Mouse (Mus musculus): Measurements from ENCODE around the gene Aanat. TPM values are rescaled to one million over a fixed set of nuclear protein-coding genes. Genes with fewer than 3 reads are reported as not detected.
"Not testable (repeated sequence)": the region's sequence is repeated elsewhere in the genome, so short reads cannot be mapped to it uniquely, and the experiment has no call there.

The Aanat gene
- polyA plus RNA-seq, 1 experiment from 2014 or later, result not detected

DNA sequence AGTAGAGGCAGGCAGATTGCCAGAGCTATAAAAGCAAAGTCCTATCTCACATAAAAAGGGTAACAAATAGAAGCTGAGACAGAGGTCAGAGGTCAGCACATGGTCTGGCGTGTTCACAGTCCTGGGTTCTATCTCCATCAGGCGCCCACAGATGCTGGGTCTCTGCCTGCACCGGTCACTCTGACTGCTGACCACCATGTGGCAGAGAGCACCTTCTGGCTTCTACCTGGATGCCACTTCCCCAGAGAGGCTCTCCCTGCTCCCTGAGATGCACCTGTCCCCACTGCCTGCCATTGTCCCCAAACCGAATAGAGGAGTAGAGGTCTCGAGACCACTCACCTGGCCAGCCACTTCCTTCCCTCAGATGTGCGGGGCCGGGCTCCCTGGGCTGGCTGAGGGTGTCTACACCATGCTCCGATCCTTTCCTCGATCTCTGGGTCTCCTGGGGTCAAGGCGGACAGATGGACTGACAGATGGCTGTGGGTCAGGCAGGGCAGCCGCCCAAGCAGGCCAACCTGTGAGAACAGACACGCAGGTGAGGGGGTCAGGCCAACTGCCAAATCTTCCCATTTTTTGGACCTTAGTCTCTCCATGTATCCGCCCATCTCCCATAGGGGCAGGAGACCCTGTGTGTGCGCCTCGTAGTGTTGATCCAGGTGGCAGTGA, 23.9 kb downstream of the Aanat start:
- DNase-seq (ENCODE audit: low spot score), result no peak
- no peak overlapping the region for H3K9ac ChIP-seq (ENCODE audit: low read length)
- 78% methylated on average over 15 of the region's 15 CpGs for WGBS
- H3K4me2 ChIP-seq (ENCODE audit: low read depth), result no peak overlapping the region
- H3K27me3 ChIP-seq (ENCODE audit: control insufficient read depth, insufficient read depth, low read length), result no peaks in the 10 kb centered on the region
- H3K9me3 ChIP-seq (ENCODE audit: control insufficient read depth, low read length), result no peaks in the 10 kb centered on the region
- no peak for ATAC-seq (ENCODE audit: insufficient read depth, low FRiP score, low TSS enrichment)
- no peak overlapping the region for H3K27ac ChIP-seq (ENCODE audit: low read depth, low read length)
- H3K36me3 ChIP-seq (ENCODE audit: control insufficient read depth, insufficient read depth, low read length), result no peaks in the 10 kb centered on the region
- H3K4me3 ChIP-seq (ENCODE audit: low read depth, low read length), result no peak overlapping the region
- no peaks in the 10 kb centered on the region for H3K4me1 ChIP-seq (ENCODE audit: control insufficient read depth, insufficient read depth, low read length)

- DNase-seq (ENCODE audit: low spot score); ATAC-seq (ENCODE audit: insufficient read depth, low FRiP score, low TSS enrichment); H3K9ac ChIP-seq (ENCODE audit: low read length); H3K4me1 ChIP-seq (ENCODE audit: control insufficient read depth, insufficient read depth, low read length); H3K9me3 ChIP-seq (ENCODE audit: control insufficient read depth, low read length); H3K27ac ChIP-seq (ENCODE audit: low read depth, low read length); H3K36me3 ChIP-seq (ENCODE audit: control insufficient read depth, insufficient read depth, low read length); H3K27me3 ChIP-seq (ENCODE audit: control insufficient read depth, insufficient read depth, low read length); H3K4me2 ChIP-seq (ENCODE audit: low read depth); H3K4me3 ChIP-seq (ENCODE audit: low read depth, low read length): not testable (repeated sequence)
- WGBS, result 89% methylated on average over 8 of the region's 9 CpGs
Observed at GRCm38 (mm10) chr11:116611168-116611567, 24.9 kb downstream of the Aanat start.

GRCm38 (mm10) chr11:116611883-116612282, 25.7 kb downstream of the Aanat start:
- Histone ChIP-seq H3K4me2 (ENCODE audit: low read depth) (no peak overlapping the region), H3K27me3 (ENCODE audit: control insufficient read depth, insufficient read depth, low read length) (no peaks in the 10 kb centered on the region), H3K9ac (ENCODE audit: low read length) (no peak overlapping the region), H3K27ac (ENCODE audit: low read depth, low read length) (no peak overlapping the region), H3K36me3 (ENCODE audit: control insufficient read depth, insufficient read depth, low read length) (no peaks in the 10 kb centered on the region), H3K4me3 (ENCODE audit: low read depth, low read length) (no peak overlapping the region), H3K4me1 (ENCODE audit: control insufficient read depth, insufficient read depth, low read length) (no peaks in the 10 kb centered on the region), H3K9me3 (ENCODE audit: control insufficient read depth, low read length) (no peaks in the 10 kb centered on the region)
- WGBS, result 92% methylated on average over 9 of the region's 9 CpGs
- ATAC-seq (ENCODE audit: insufficient read depth, low FRiP score, low TSS enrichment), result no peak
- no peak for DNase-seq (ENCODE audit: low spot score)

- ATAC-seq (ENCODE audit: insufficient read depth, low FRiP score, low TSS enrichment) (no peak), DNase-seq (ENCODE audit: low spot score) (no peak)
- Histone ChIP-seq H3K4me3 (ENCODE audit: low read depth, low read length) (no peak overlapping the region), H3K4me1 (ENCODE audit: control insufficient read depth, insufficient read depth, low read length) (no peaks in the 10 kb centered on the region), H3K9me3 (ENCODE audit: control insufficient read depth, low read length) (no peaks in the 10 kb centered on the region), H3K27ac (ENCODE audit: low read depth, low read length) (no peak overlapping the region), H3K9ac (ENCODE audit: low read length) (no peak overlapping the region), H3K27me3 (ENCODE audit: control insufficient read depth, insufficient read depth, low read length) (no peaks in the 10 kb centered on the region), H3K36me3 (ENCODE audit: control insufficient read depth, insufficient read depth, low read length) (no peaks in the 10 kb centered on the region), H3K4me2 (ENCODE audit: low read depth) (no peak overlapping the region)
- WGBS, result 100% methylated on average over 1 of the region's 1 CpGs
Observed at GRCm38 (mm10) chr11:116612554-116612953, 26.3 kb downstream of the Aanat start.

GRCm38 (mm10) chr11:116613234-116613633, 27.0 kb downstream of the Aanat start:
- Histone ChIP-seq H3K4me1 (ENCODE audit: control insufficient read depth, insufficient read depth, low read length) (no peaks in the 10 kb centered on the region), H3K4me2 (ENCODE audit: low read depth) (no peak overlapping the region), H3K9ac (ENCODE audit: low read length) (no peak overlapping the region), H3K9me3 (ENCODE audit: control insufficient read depth, low read length) (no peaks in the 10 kb centered on the region), H3K36me3 (ENCODE audit: control insufficient read depth, insufficient read depth, low read length) (no peaks in the 10 kb centered on the region), H3K27me3 (ENCODE audit: control insufficient read depth, insufficient read depth, low read length) (no peaks in the 10 kb centered on the region), H3K27ac (ENCODE audit: low read depth, low read length) (no peak overlapping the region), H3K4me3 (ENCODE audit: low read depth, low read length) (no peak overlapping the region)
- 96% methylated on average over 6 of the region's 6 CpGs for WGBS
- no peak for DNase-seq (ENCODE audit: low spot score)
- no peak for ATAC-seq (ENCODE audit: insufficient read depth, low FRiP score, low TSS enrichment)

DNA sequence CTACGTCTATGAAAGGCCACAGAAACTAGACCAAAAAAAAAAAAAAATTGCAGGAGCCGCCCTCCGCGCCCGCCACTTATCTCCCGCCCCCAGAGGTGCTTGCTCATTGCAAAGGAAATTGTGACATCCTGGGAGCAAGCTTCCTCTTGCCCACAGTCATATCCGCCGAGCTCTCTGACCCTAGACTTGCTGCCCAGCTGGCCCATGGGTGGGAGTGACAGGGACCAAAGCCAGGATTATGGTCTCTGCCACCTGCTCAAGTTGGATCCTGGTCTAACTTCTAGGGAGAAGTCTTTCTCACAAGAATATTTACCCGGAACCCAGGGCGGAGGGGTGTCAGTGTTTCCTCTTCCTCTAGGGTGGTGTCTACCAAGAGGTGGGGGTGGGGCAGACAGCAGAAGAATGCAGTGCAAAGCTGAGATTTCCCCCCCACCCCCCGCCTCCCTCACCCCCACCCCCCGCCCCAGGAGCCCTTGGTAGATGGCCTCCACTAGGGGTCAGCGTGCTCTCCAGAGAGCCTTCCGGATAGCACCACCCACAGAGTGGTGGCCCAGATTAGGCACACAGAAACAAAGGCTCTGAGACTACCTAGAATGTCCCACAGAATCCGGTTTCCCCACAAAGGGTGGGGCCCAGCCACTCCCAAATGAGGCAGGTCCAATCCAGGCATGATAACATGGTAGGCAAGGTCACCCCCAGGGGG, 29.7 kb downstream of the Aanat start:
- no peaks in the 10 kb centered on the region for H3K27me3 ChIP-seq (ENCODE audit: control insufficient read depth, insufficient read depth, low read length)
- DNase-seq (ENCODE audit: low spot score) (no peak), ATAC-seq (ENCODE audit: insufficient read depth, low FRiP score, low TSS enrichment) (no peak)
- 58% methylated on average over 15 of the region's 15 CpGs for WGBS
- H3K27ac ChIP-seq (ENCODE audit: low read depth, low read length), result no peak overlapping the region
- H3K4me2 ChIP-seq (ENCODE audit: low read depth), result no peak overlapping the region
- H3K4me1 ChIP-seq (ENCODE audit: control insufficient read depth, insufficient read depth, low read length), result peaks cover 10% of the 10 kb centered on the region; the same call in 1 of the 2 replicates
- no peaks in the 10 kb centered on the region for H3K36me3 ChIP-seq (ENCODE audit: control insufficient read depth, insufficient read depth, low read length)
- H3K4me3 ChIP-seq (ENCODE audit: low read depth, low read length), result no peak overlapping the region
- H3K9ac ChIP-seq (ENCODE audit: low read length), result no peak overlapping the region
- H3K9me3 ChIP-seq (ENCODE audit: control insufficient read depth, low read length), result no peaks in the 10 kb centered on the region

DNA sequence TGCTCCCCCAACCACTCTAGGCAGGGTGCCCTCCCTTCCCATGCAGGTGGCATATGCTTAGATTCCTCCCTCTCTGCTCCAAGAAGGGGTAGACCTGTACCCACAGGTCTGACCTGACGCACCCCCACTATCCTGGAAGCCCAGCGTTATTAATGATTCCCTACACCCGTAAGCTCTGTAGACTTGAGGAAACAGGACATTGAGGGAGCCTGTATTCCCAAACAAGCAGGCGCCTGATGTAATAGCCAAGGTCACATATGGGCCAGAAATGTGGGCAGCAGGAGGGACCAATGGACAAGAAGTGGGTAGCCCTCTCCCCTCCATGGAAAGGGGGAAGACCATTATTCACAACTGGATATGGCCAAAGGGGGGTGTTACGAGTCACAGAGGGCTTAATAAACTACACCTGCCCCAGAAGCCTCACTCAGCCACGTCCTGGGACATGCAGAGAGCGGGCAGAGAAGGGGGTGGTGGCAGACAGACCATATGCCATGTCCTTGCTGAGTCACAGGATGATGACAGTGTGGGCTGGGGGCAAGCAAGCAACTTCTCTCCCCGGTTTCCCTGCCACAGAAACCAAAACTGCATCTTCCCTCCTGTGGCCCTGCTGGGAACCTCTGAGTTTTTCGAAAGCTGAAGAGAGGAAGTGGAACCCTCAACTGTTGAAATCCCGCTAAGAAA, 30.3 kb downstream of the Aanat start:
- Histone ChIP-seq H3K9me3 (ENCODE audit: control insufficient read depth, low read length) (no peaks in the 10 kb centered on the region), H3K27ac (ENCODE audit: low read depth, low read length) (no peak overlapping the region), H3K9ac (ENCODE audit: low read length) (no peak overlapping the region), H3K4me1 (ENCODE audit: control insufficient read depth, insufficient read depth, low read length) (peaks cover 15% of the 10 kb centered on the region; the same call in 1 of the 2 replicates), H3K27me3 (ENCODE audit: control insufficient read depth, insufficient read depth, low read length) (no peaks in the 10 kb centered on the region), H3K36me3 (ENCODE audit: control insufficient read depth, insufficient read depth, low read length) (no peaks in the 10 kb centered on the region), H3K4me3 (ENCODE audit: low read depth, low read length) (no peak overlapping the region), H3K4me2 (ENCODE audit: low read depth) (no peak overlapping the region)
- ATAC-seq (ENCODE audit: insufficient read depth, low FRiP score, low TSS enrichment), result no peak
- 80% methylated on average over 10 of the region's 10 CpGs for WGBS
- no peak for DNase-seq (ENCODE audit: low spot score)

DNA sequence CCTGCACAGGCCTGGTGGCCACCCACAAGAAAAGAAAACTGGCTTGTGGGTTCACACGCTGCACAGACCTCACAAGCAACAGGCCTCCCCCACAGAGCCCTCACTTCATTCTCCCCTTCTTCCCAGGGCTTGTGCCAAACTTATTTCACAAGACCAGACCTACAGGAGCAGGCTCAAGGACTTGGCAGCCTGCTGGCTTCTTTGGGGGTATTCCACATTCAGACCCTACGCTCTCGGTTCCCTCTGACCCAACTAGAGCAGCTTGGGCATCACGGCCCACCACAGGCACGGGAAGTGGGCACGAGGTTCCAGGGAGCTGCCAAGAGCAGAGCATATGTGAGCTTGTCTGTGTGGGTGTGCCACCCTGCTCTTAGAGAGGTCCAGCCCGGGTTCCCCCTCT, 31.4 kb downstream of the Aanat start:
- Histone ChIP-seq H3K4me2 (ENCODE audit: low read depth) (no peak overlapping the region), H3K9ac (ENCODE audit: low read length) (no peak overlapping the region), H3K4me3 (ENCODE audit: low read depth, low read length) (no peak overlapping the region), H3K36me3 (ENCODE audit: control insufficient read depth, insufficient read depth, low read length) (no peaks in the 10 kb centered on the region), H3K27ac (ENCODE audit: low read depth, low read length) (no peak overlapping the region), H3K9me3 (ENCODE audit: control insufficient read depth, low read length) (no peaks in the 10 kb centered on the region), H3K4me1 (ENCODE audit: control insufficient read depth, insufficient read depth, low read length) (peaks cover 15% of the 10 kb centered on the region; the same call in 1 of the 2 replicates), H3K27me3 (ENCODE audit: control insufficient read depth, insufficient read depth, low read length) (no peaks in the 10 kb centered on the region)
- whole genome bisulfite sequencing, result 90% methylated on average over 7 of the region's 7 CpGs
- no peak for DNase-seq (ENCODE audit: low spot score)
- no peak for ATAC-seq (ENCODE audit: insufficient read depth, low FRiP score, low TSS enrichment)
